Mouse (Mus musculus) urinary bladder, postnatal 4 days (tissue): ENCODE measurements around the gene Pomt1.
A peak's percentile ranks its signal among the peaks of the same experiment; 100 is the strongest.
"Not testable (repeated sequence)": the region's sequence is repeated elsewhere in the genome, so short reads cannot be mapped to it uniquely, and the experiment has no call there.

Source experiments
- DNase-seq, 2 experiments: peaks; one replicate each; pipeline ENCODE4 v3.0.0; 2021 to 2022; ENCODE audit warnings: low spot score in 2 of 2

Gene Pomt1

GRCm38 (mm10) chr2:32282727-32283126, 46.3 kb downstream of the Pomt1 start:
- no peak for DNase-seq

GRCm38 (mm10) chr2:32283986-32284385, 47.6 kb downstream of the Pomt1 start:
- no peak for DNase-seq

GRCm38 (mm10) chr2:32287334-32287840, 51.0 kb downstream of the Pomt1 start, which contains the start of gene Golga2:
Golga2 (plus strand) TSS chr2:32287384.
- no peak for DNase-seq

- peak; percentile 98 to 100 for DNase-seq
Observed at GRCm38 (mm10) chr2:32287923-32288367, 51.6 kb downstream of the Pomt1 start, which contains the start of gene Swi5. Swi5 (minus strand) TSS chr2:32288075.

GRCm38 (mm10) chr2:32288371-32288931, 52.1 kb downstream of the Pomt1 start:
- DNase-seq, result no peak

GRCm38 (mm10) chr2:32289578-32289977, 53.2 kb downstream of the Pomt1 start:
- DNase-seq, result no peak

- no peak for DNase-seq
Observed at GRCm38 (mm10) chr2:32294348-32294747, 58.0 kb downstream of the Pomt1 start.

GRCm38 (mm10) chr2:32295285-32295684, 58.9 kb downstream of the Pomt1 start:
- no peak for DNase-seq

GRCm38 (mm10) chr2:32295842-32296241, 59.5 kb downstream of the Pomt1 start:
- not testable (repeated sequence) for DNase-seq

GRCm38 (mm10) chr2:32299469-32299868, 63.1 kb downstream of the Pomt1 start:
- no peak for DNase-seq

GRCm38 (mm10) chr2:32302952-32303351, 66.6 kb downstream of the Pomt1 start:
- DNase-seq, result no peak

GRCm38 (mm10) chr2:32304145-32304832, 67.9 kb downstream of the Pomt1 start:
- no peak for DNase-seq
